Mouse (Mus musculus) c-Kit-positive CD71-positive TER-119-positive erythroid progenitor cells, embryonic 14.5 days (primary cell): ENCODE data around the gene Spsb4.

Experiments used
- DNase-seq: peaks from one replicate; pipeline ENCODE4 v3.0.0-alpha.2; 2013; ENCODE audit warnings: low spot score

Spsb4 gene

GRCm38 (mm10) chr9:97018677-97019147 lies at the start of gene Spsb4:
Spsb4 (minus strand) TSS chr9:97018843.
- no peak for DNase-seq

GRCm38 (mm10) chr9:97067761-97068160 lies 49.1 kb upstream of the Spsb4 start:
- no peak for DNase-seq

GRCm38 (mm10) chr9:97065885-97066284 lies 47.2 kb upstream of the Spsb4 start:
- no peak for DNase-seq

- no peak for DNase-seq
These were observed 46.6 kb upstream of the Spsb4 start for GRCm38 (mm10) chr9:97065216-97065615.

- DNase-seq, result no peak
These were observed 45.5 kb upstream of the Spsb4 start for GRCm38 (mm10) chr9:97064161-97064560.

GRCm38 (mm10) chr9:97061696-97062095 lies 43.1 kb upstream of the Spsb4 start:
- DNase-seq, result no peak

GRCm38 (mm10) chr9:97056541-97057338 lies 38.1 kb upstream of the Spsb4 start:
- DNase-seq, result no peak

GRCm38 (mm10) chr9:97055906-97056305 lies 37.3 kb upstream of the Spsb4 start:
- no peak for DNase-seq

- DNase-seq, result no peak
These were observed 32.5 kb upstream of the Spsb4 start for GRCm38 (mm10) chr9:97051176-97051575.

GRCm38 (mm10) chr9:97046240-97046639 lies 27.6 kb upstream of the Spsb4 start:
- no peak for DNase-seq

- no peak for DNase-seq
These were observed 23.0 kb upstream of the Spsb4 start for GRCm38 (mm10) chr9:97041633-97042032.

- DNase-seq, result no peak
These were observed 19.4 kb upstream of the Spsb4 start for GRCm38 (mm10) chr9:97038010-97038409.

GRCm38 (mm10) chr9:97036656-97037055 lies 18.0 kb upstream of the Spsb4 start:
- no peak for DNase-seq

- no peak for DNase-seq
These were observed 8.7 kb upstream of the Spsb4 start for GRCm38 (mm10) chr9:97027361-97027760.

- DNase-seq, result no peak
These were observed 7.4 kb upstream of the Spsb4 start for GRCm38 (mm10) chr9:97026006-97026405.

GRCm38 (mm10) chr9:97024451-97024850 lies 5.8 kb upstream of the Spsb4 start:
- DNase-seq, result no peak

- DNase-seq, result no peak
These were observed 4.3 kb upstream of the Spsb4 start for GRCm38 (mm10) chr9:97022948-97023347.

GRCm38 (mm10) chr9:97022371-97022770 lies 3.7 kb upstream of the Spsb4 start:
- no peak for DNase-seq

GRCm38 (mm10) chr9:97020152-97020551 lies 1.5 kb upstream of the Spsb4 start:
- no peak for DNase-seq

- DNase-seq, result no peak
These were observed 1.0 kb upstream of the Spsb4 start for GRCm38 (mm10) chr9:97019686-97020085.

GRCm38 (mm10) chr9:97019231-97019630 lies 588 bp upstream of the Spsb4 start:
- no peak for DNase-seq

- DNase-seq, result no peak
These were observed 617 bp downstream of the Spsb4 start for GRCm38 (mm10) chr9:97017811-97018641.
